9 mouse cellular contexts compared by ENCODE assay signal in genomic region chr6:114976915-114977419, GRCm38 (mm10). TPM values are rescaled to one million over a fixed set of nuclear protein-coding genes. Genes with fewer than 3 reads are reported as not detected.
A peak's percentile ranks its signal among the peaks of the same experiment; 100 is the strongest.
DNase-seq lines count a peak whose midpoint lies in the region; ATAC-seq lines count a peak whose summit lies in the region.
"Had no signal": no experiment of that assay in that cellular context is flagged by ENCODE, and none has a peak within 500 bp of the region (broad histone marks: within the 10 kb centered on the region; RNA-seq: fewer than 3 reads in every experiment).

No protein-coding gene starts in this region.

- ATAC-seq in limb, embryonic 12.5 days (ENCODE audit: insufficient number of reproducible peaks, insufficient read depth, low FRiP score, low TSS enrichment, low read depth): no peak
- ATAC-seq in CD4-positive, CD25-positive, alpha-beta regulatory T cell, adult 4 months: no peak
- ATAC-seq: Patski had no signal

- 71% methylated on average over 7 of the region's 7 CpGs for WGBS in limb, embryonic 12.5 days
- WGBS in limb, embryonic 10.5 days: 92% methylated on average over 7 of the region's 7 CpGs

- H3K9me3 ChIP-seq in limb, embryonic 12.5 days: no peaks in the 10 kb centered on the region
- no peaks in the 10 kb centered on the region for H3K9me3 ChIP-seq in limb, embryonic 10.5 days (replicated peaks)

- no peaks in the 10 kb centered on the region for H3K36me3 ChIP-seq in limb, embryonic 12.5 days
- H3K36me3 ChIP-seq in limb, embryonic 10.5 days: no peaks in the 10 kb centered on the region

- no peak overlapping the region for H3K4me3 ChIP-seq in limb, embryonic 12.5 days (replicated peaks)
- no peak overlapping the region for H3K4me3 ChIP-seq in limb, embryonic 10.5 days

- H3K4me2 ChIP-seq in limb, embryonic 12.5 days: no peak overlapping the region

- H3K27me3 ChIP-seq in limb, embryonic 12.5 days: no peaks in the 10 kb centered on the region
- 0 out of 2 replicates have a peak, but pooled peaks cover 5% of the 10 kb centered on the region for H3K27me3 ChIP-seq in limb, embryonic 10.5 days (ENCODE audit: low read depth, poor library complexity, severe bottlenecking)
- H3K27me3 ChIP-seq: Patski had no signal

- peaks cover under 1% of the 10 kb centered on the region; the same call in 1 of the 2 replicates for H3K4me1 ChIP-seq in limb, embryonic 12.5 days (replicated peaks)
- H3K4me1 ChIP-seq in limb, embryonic 10.5 days: peaks cover 11% of the 10 kb centered on the region

- no peak overlapping the region for H3K9ac ChIP-seq in limb, embryonic 12.5 days (replicated peaks)

- DNase-seq in limb, embryonic 10.5 days (ENCODE audit: low spot score): no peak
- DNase-seq in fibroblast of lung, adult 2 months (ENCODE audit: low read depth): peak; percentile 48
- DNase-seq in left cerebral cortex, adult 9 months (ENCODE audit: low spot score in 2 of 2): peak; percentile 56 to 82
- peak; percentile 74 for DNase-seq in right cerebral cortex, postnatal 4 days
- no peak for DNase-seq in spleen, adult 12 weeks (ENCODE audit: low spot score)
- DNase-seq in c-Kit-positive CD71-positive TER-119-positive erythroid progenitor cells, embryonic 14.5 days (ENCODE audit: low spot score): no peak

- H3K27ac ChIP-seq in limb, embryonic 12.5 days: 0 out of 2 replicates have a peak overlapping the region, but pooled peaks have one; percentile 41
- no peak overlapping the region for H3K27ac ChIP-seq in limb, embryonic 10.5 days

RNA-seq across cellular contexts. Expression of gene Vgll4, which starts 7.2 kb away (rescaled TPM):
- 146 and 156 TPM in 2 replicates for polyA plus RNA-seq in limb, embryonic 12.5 days (2016; fragmentation: Nextera tagmentation; extraction: Ambion mirVana)
- 114 and 129 TPM in 2 replicates for polyA plus RNA-seq in limb, embryonic 10.5 days (2016; fragmentation: Nextera tagmentation; extraction: Ambion mirVana)
- polyA plus RNA-seq in CD4-positive, CD25-positive, alpha-beta regulatory T cell, adult 4 months (2017; shearing (Covaris generic)): 100 to 1,000 TPM; 171 to 233 TPM

Comparison
In these comparisons a context has a peak if more than half of its experiments do, and no peak if none do; other contexts are left out.
1. DNase-seq: peak in fibroblast of lung, adult 2 months (single experiment), left cerebral cortex, adult 9 months (2 of 2) and right cerebral cortex, postnatal 4 days (single experiment); none in limb, embryonic 10.5 days (single experiment), spleen, adult 12 weeks (single experiment) and c-Kit-positive CD71-positive TER-119-positive erythroid progenitor cells, embryonic 14.5 days (single experiment).